Mouse (Mus musculus) hindbrain, embryonic 13.5 days (tissue): ENCODE measurements at regions not wholly inside any gene's neighbourhood (a gene's known extent, or its start where the extent isn't known, plus 50 kb on each side); places are given as distances from the start of the nearest gene placed in this dataset.

Source experiments
- ATAC-seq: fragments of 200-750 bp; cut with Nextera tagmentation; 2 replicates; pipeline ENCODE4 v1.8.0; 2017; ENCODE audit warnings: moderate TSS enrichment; ENCODE audit not compliant: low FRiP score
- H3K27ac ChIP-seq: fragments of 300-500 bp; sonication (generic); 2 replicates; pipeline ENCODE4 v1.5.1; 2015; ENCODE audit warnings: inconsistent platforms, mild to moderate bottlenecking, moderate library complexity
- H3K27me3 ChIP-seq: fragments of 300-500 bp; sonication (generic); 2 replicates; pipeline ENCODE4 v1.6.1; 2015; ENCODE audit warnings: mild to moderate bottlenecking, inconsistent platforms
- H3K36me3 ChIP-seq: fragments of 300-500 bp; sonication (generic); 2 replicates; pipeline ENCODE4 v1.6.1; 2015; ENCODE audit warnings: mild to moderate bottlenecking, inconsistent platforms
- H3K4me1 ChIP-seq: fragments of 300-500 bp; sonication (generic); replicated peaks from 2 replicates; pipeline ENCODE4 v1.6.1; 2015; ENCODE audit warnings: inconsistent platforms
- H3K4me2 ChIP-seq: fragments of 300-500 bp; sonication (generic); 2 replicates; pipeline ENCODE4 v1.6.1; 2015; ENCODE audit warnings: inconsistent platforms, mild to moderate bottlenecking, moderate library complexity
- H3K4me3 ChIP-seq: fragments of 300-500 bp; sonication (generic); 2 replicates; pipeline ENCODE4 v1.5.1; 2015; ENCODE audit warnings: mild to moderate bottlenecking, inconsistent platforms
- H3K9ac ChIP-seq: fragments of 300-500 bp; sonication (generic); 2 replicates; pipeline ENCODE4 v1.6.1; 2015; ENCODE audit warnings: mild to moderate bottlenecking, inconsistent platforms
- H3K9me3 ChIP-seq: fragments of 300-500 bp; sonication (generic); 2 replicates; pipeline ENCODE4 v1.6.1; 2016; ENCODE audit warnings: inconsistent platforms
- WGBS: fragments of 180-500 bp; shearing (Covaris S2); methylation state at CpG from one replicate; pipeline ENCODE4 v1.1.7; 2015; 5-methylcytosine and 5-hydroxymethylcytosine counted together

DNA sequence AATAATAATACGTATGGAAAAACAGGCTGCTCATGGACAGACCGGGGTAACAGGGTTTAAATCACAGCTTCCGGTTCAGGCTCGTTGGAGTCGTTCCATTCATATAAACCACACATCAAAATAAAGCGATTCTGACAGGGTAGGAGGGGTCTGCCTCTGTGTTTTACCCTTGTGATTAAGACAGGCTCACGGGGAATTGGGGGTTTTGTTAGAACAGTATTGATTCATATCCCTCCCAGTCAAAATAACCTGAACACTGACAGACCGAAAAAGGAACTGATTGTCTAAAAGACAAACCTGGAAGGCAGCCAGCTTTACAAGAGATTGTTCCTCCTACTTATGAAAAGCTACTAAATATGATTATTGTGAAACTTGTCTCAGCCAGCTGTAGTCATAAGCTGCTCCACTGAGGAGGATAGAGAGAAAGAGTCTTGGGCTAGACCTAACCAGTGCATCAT lies 174.5 kb downstream of the Setd4 start:
- H3K9me3 ChIP-seq: no peaks in the 10 kb centered on the region
- H3K27ac ChIP-seq: no peak overlapping the region
- no peak overlapping the region for H3K4me3 ChIP-seq
- no peak for ATAC-seq
- H3K4me2 ChIP-seq: no peak overlapping the region
- WGBS: 83% methylated on average over 8 of the region's 8 CpGs
- H3K36me3 ChIP-seq: no peaks in the 10 kb centered on the region
- no peaks in the 10 kb centered on the region for H3K4me1 ChIP-seq
- H3K9ac ChIP-seq: no peak overlapping the region
- peaks cover 6% of the 10 kb centered on the region; the same call in 1 of the 2 replicates for H3K27me3 ChIP-seq

DNA sequence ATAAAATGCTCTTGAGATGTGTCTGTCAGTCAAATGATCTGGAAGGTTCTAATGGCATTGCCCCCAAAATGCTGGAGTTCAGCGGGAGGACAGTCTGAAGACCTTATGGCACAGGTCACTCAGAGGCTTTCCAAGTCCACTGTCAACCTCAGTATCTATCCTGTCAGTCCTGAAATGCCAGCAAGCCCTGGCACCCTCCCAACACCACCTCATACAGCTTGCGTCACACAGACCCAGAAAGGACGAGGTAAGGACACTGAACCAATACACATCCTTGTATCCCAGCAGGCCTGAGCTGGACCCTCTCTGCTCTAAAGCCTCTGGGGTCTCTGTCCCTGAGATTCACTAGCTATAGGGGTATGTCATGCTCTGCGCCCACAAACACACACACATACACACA lies 176.6 kb downstream of the Setd4 start:
- Histone ChIP-seq H3K4me1 (peaks cover 9% of the 10 kb centered on the region), H3K4me2 (no peak overlapping the region), H3K36me3 (no peaks in the 10 kb centered on the region), H3K9ac (no peak overlapping the region), H3K27ac (no peak overlapping the region), H3K27me3 (peaks cover 10% of the 10 kb centered on the region; the same call in 1 of the 2 replicates), H3K4me3 (no peak overlapping the region), H3K9me3 (no peaks in the 10 kb centered on the region)
- 90% methylated on average over 4 of the region's 4 CpGs for WGBS
- no peak for ATAC-seq

DNA sequence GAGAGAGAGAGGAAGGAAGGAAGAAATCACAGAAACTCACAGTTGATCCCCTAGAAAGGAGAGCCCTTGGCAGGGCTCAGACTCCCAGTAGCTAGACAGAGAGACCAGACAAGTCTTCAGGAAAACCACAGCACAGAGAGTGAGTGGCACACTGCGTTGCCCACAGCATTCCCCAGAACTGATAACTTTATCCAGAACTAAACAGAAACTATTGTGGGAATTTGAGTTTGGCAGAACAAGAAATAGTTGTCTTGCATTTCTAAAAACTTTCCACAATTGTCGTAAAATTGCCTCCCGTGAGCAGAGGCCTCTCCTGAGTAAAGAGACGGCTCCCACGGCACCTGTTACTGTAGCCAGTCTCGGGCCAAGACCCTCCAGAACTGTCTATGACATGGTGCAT lies 178.1 kb downstream of the Setd4 start:
- H3K4me2 ChIP-seq: no peak overlapping the region
- H3K36me3 ChIP-seq: no peaks in the 10 kb centered on the region
- H3K4me3 ChIP-seq: no peak overlapping the region
- no peak for ATAC-seq
- 88% methylated on average over 6 of the region's 6 CpGs for WGBS
- H3K27me3 ChIP-seq: peaks cover 15% of the 10 kb centered on the region; the same call in 1 of the 2 replicates
- no peaks in the 10 kb centered on the region for H3K9me3 ChIP-seq
- H3K27ac ChIP-seq: no peak overlapping the region
- H3K4me1 ChIP-seq: peaks cover 9% of the 10 kb centered on the region
- H3K9ac ChIP-seq: no peak overlapping the region

DNA sequence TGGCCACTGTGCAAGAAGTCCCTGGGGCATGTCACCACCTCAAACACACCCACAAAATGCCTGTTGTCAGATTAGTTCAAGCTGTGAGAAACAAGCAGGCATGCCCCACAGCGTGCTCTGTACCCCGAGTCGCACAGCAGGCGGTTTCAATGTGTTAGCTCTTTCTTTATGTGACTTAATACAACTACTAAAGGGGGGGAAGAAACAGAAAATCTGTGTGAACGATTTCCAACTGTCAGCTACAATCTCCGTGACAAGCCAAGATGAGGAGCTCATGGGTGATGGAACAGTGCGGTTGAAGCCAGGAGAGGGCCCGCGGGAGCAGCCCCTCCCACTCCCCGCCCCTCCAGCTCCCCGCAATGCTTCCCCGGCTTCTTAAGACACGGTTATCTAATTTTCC lies 180.7 kb downstream of the Setd4 start:
- H3K27ac ChIP-seq: no peak overlapping the region
- no peaks in the 10 kb centered on the region for H3K9me3 ChIP-seq
- 25% methylated on average over 13 of the region's 13 CpGs for WGBS
- no peak for ATAC-seq
- peaks cover 15% of the 10 kb centered on the region; the same call in 1 of the 2 replicates for H3K27me3 ChIP-seq
- H3K4me3 ChIP-seq: no peak overlapping the region
- peak overlapping the region; percentile 38 for H3K4me2 ChIP-seq
- peaks cover 9% of the 10 kb centered on the region for H3K4me1 ChIP-seq
- H3K9ac ChIP-seq: no peak overlapping the region
- H3K36me3 ChIP-seq: no peaks in the 10 kb centered on the region

DNA sequence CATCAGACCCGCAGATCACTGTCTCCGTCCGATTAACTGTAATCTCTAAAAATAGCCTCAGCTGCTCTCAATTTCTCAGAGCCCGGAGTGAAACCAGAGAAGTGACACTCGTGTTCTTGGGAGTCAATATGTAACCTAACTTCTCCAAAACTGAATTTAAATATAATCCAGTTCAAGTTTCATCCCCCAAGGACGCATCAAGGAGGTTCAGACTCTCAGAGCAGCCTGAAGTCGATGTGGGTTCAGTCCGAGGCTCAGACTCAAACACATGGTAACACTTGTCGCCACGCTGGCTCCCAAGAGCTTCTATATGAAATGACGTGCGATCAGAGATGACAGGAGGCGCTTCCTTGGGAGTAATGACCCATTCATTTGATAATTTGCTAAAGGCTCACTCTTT lies 181.6 kb downstream of the Setd4 start:
- Histone ChIP-seq H3K27ac (no peak overlapping the region), H3K4me2 (no peak overlapping the region), H3K4me1 (peaks cover 9% of the 10 kb centered on the region), H3K4me3 (no peak overlapping the region), H3K36me3 (no peaks in the 10 kb centered on the region), H3K9ac (no peak overlapping the region), H3K27me3 (peaks cover 15% of the 10 kb centered on the region; the same call in 1 of the 2 replicates), H3K9me3 (no peaks in the 10 kb centered on the region)
- ATAC-seq: no peak
- 78% methylated on average over 13 of the region's 13 CpGs for WGBS

DNA sequence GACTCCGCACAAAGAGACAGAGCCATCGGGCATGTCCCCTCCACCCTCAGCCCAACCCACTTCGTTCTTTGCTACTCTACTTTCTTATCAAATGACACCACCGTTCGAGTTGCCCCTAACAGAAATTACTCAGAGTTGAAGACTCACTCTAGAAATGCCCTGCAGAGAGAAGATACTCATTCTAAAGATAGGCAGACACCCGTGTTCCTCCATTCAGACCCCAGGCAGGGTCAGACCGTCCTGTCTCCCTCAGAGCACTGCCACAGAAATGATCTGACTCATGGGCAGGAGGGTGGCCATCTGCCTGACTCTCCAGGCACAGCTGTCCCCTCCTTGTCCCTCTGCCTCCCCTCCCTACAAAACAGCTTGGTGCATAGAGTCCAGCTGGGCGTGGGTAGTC lies 185.6 kb downstream of the Setd4 start:
- ATAC-seq: no peak
- H3K9me3 ChIP-seq: no peaks in the 10 kb centered on the region
- H3K27me3 ChIP-seq: peaks cover 10% of the 10 kb centered on the region; the same call in 1 of the 2 replicates
- H3K27ac ChIP-seq: no peak overlapping the region
- peaks cover 6% of the 10 kb centered on the region for H3K4me1 ChIP-seq
- no peak overlapping the region for H3K4me3 ChIP-seq
- 77% methylated on average over 8 of the region's 8 CpGs for WGBS
- no peak overlapping the region for H3K4me2 ChIP-seq
- no peak overlapping the region for H3K9ac ChIP-seq
- H3K36me3 ChIP-seq: no peaks in the 10 kb centered on the region

DNA sequence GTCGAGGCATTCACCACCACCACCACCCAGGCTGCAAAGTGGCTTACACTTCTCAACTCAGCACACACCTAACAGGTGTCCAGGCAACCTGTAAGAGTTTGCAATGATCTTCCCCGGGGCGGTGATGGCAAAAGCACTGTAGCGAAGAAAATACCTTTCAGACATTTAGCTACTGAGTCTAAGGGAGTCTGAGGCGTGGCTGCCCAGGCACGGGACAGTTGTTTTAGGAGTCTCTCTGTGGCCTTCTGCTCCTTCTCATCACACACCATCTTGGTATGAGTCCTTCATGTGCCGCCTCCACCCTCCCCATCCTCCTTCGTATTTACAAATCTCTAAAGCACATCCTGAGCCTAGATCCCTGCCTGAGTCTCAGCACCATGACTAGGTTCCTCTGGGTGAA lies 186.0 kb downstream of the Setd4 start:
- Histone ChIP-seq H3K27ac (no peak overlapping the region), H3K36me3 (no peaks in the 10 kb centered on the region), H3K9me3 (no peaks in the 10 kb centered on the region), H3K4me1 (peaks cover 2% of the 10 kb centered on the region), H3K4me3 (no peak overlapping the region), H3K9ac (no peak overlapping the region), H3K4me2 (no peak overlapping the region), H3K27me3 (peaks cover 6% of the 10 kb centered on the region; the same call in 1 of the 2 replicates)
- WGBS: 95% methylated on average over 8 of the region's 8 CpGs
- no peak for ATAC-seq

- Histone ChIP-seq H3K4me3 (no peak overlapping the region), H3K36me3 (no peaks in the 10 kb centered on the region), H3K9ac (no peak overlapping the region), H3K27ac (no peak overlapping the region), H3K9me3 (no peaks in the 10 kb centered on the region), H3K4me1 (no peaks in the 10 kb centered on the region), H3K4me2 (no peak overlapping the region), H3K27me3 (no peaks in the 10 kb centered on the region)
- no peak for ATAC-seq
- WGBS: 74% methylated on average over 16 of the region's 16 CpGs
Measured at GRCm38 (mm10) chr16:93392024-93392675, 211.7 kb downstream of the Setd4 start.

DNA sequence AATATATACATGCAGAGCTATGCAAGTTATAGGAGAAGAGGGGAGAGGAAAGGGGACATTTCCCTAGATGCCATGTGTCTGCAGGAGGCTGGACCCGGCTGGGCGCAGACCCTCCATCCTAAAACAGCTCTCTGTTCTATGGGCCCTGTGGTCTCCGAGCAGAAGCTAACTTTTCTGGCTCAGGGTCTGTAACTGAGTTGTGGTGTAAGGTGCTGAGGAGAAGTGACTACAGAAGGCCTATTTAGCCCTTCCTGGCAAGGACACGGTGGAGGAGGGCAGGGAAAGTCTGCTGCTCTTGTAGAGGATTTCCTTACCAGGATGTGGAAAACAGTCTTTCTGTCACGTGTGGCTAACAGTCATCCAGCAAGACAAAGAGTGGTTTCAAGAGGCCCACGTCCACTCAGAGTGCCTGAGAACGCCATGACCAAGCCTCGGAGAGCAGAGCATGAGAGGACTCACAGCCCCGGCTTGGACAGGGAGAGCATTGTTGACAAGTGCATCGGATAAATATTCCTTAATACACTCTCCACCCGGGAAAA lies 216.2 kb downstream of the Setd4 start:
- Histone ChIP-seq H3K27ac (no peak overlapping the region), H3K4me1 (no peaks in the 10 kb centered on the region), H3K4me3 (no peak overlapping the region), H3K36me3 (no peaks in the 10 kb centered on the region), H3K9ac (no peak overlapping the region), H3K4me2 (no peak overlapping the region), H3K9me3 (no peaks in the 10 kb centered on the region), H3K27me3 (no peaks in the 10 kb centered on the region)
- ATAC-seq: no peak
- WGBS: 83% methylated on average over 11 of the region's 11 CpGs

GRCm38 (mm10) chr16:93384039-93384537 lies 219.8 kb downstream of the Setd4 start:
- Histone ChIP-seq H3K9me3 (no peaks in the 10 kb centered on the region), H3K9ac (no peak overlapping the region), H3K27me3 (no peaks in the 10 kb centered on the region), H3K4me2 (no peak overlapping the region), H3K27ac (no peak overlapping the region), H3K36me3 (no peaks in the 10 kb centered on the region), H3K4me1 (peaks cover 21% of the 10 kb centered on the region), H3K4me3 (no peak overlapping the region)
- no peak for ATAC-seq
- 76% methylated on average over 8 of the region's 8 CpGs for WGBS

- H3K9ac ChIP-seq: no peak overlapping the region
- 86% methylated on average over 3 of the region's 3 CpGs for WGBS
- no peak overlapping the region for H3K4me3 ChIP-seq
- peaks cover 21% of the 10 kb centered on the region for H3K4me1 ChIP-seq
- no peaks in the 10 kb centered on the region for H3K27me3 ChIP-seq
- no peaks in the 10 kb centered on the region for H3K36me3 ChIP-seq
- H3K9me3 ChIP-seq: no peaks in the 10 kb centered on the region
- H3K27ac ChIP-seq: no peak overlapping the region
- no peak overlapping the region for H3K4me2 ChIP-seq
- no peak for ATAC-seq
Measured at GRCm38 (mm10) chr16:93382945-93383344, 220.9 kb downstream of the Setd4 start.

DNA sequence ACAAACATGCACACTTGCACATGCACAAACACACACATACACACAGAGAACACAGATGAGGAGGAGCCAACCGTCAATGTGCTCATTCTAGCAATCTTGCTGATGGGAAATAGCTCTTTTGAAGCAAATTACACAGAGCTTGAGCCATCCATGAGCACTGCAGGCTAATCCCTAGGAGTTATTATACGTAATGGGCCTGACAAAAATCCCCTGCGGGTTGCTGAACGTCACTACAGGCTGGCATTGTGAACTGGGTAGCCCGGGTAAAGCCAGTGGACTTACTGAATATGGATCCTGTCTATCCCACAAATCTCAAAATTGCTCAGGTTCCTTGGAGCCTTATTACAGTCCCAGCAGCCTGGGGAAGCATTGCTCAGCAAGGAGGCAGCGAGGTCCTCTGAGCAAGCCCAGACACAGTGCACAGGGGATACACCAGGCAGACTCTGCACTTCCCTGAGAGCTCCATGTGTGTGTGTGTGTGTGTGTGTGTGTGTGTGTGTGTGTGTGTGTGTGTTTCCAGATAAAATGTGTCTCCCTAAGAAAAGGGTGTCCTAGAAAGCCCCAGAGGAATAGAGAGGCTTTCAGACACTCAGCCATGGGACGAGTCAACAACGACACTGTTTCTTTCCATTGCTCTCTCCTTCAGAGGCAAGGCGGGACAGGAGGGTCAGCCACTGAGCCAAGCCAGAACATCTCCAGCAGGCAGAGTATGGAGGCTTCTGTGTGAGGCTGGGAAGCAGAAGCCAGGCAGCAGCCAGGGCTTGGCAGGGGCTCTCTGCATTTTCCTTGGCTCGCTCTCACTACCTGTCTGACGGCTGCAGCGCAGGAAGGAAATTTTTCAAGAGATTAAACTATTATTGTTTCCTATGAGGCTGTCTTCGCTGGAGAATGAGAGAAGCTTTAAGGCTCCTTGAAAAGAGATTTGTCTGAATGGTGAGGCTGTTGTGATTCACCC lies 222.9 kb downstream of the Setd4 start:
- 0 out of 2 replicates have a peak overlapping the region, but pooled peaks have one; percentile 2 for H3K9ac ChIP-seq
- H3K4me1 ChIP-seq: peaks cover 21% of the 10 kb centered on the region
- no peak for ATAC-seq
- H3K27ac ChIP-seq: 0 out of 2 replicates have a peak overlapping the region, but pooled peaks have one; percentile 24
- H3K9me3 ChIP-seq: no peaks in the 10 kb centered on the region
- H3K4me3 ChIP-seq: no peak overlapping the region
- H3K27me3 ChIP-seq: no peaks in the 10 kb centered on the region
- WGBS: 68% methylated on average over 13 of the region's 13 CpGs
- no peaks in the 10 kb centered on the region for H3K36me3 ChIP-seq
- no peak overlapping the region for H3K4me2 ChIP-seq
